Mouse (Mus musculus): ENCODE results near the gene Prkcsh. TPM values are rescaled to one million over a fixed set of nuclear protein-coding genes. Genes with fewer than 3 reads are reported as not detected.

Prkcsh gene
- polyA plus RNA-seq, 1 experiment from 2014 or later, result 99.3 TPM

GRCm38 (mm10) chr9:21988421-21989101, 14.0 kb upstream of the Prkcsh start:
- H3K9ac ChIP-seq (replicated peaks), result peak overlapping the region; percentile 54; the same call in 1 of the 2 replicates
- H3K4me1 ChIP-seq (replicated peaks), result peaks cover 34% of the 10 kb centered on the region
- peaks cover 81% of the 10 kb centered on the region for H3K27me3 ChIP-seq
- peak; percentile 37 for ATAC-seq
- 1% methylated on average over 31 of the region's 32 CpGs for WGBS
- no peaks in the 10 kb centered on the region for H3K9me3 ChIP-seq
- H3K4me3 ChIP-seq (replicated peaks), result peak overlapping the region; percentile 36
- no peaks in the 10 kb centered on the region; the same call in 1 of the 2 replicates for H3K36me3 ChIP-seq
- H3K27ac ChIP-seq, result no peak overlapping the region
- H3K4me2 ChIP-seq (replicated peaks), result peak overlapping the region; percentile 60

- under 1% methylated on average over 42 of the region's 42 CpGs for WGBS
- Histone ChIP-seq H3K4me2 (replicated peaks) (peak within 1 kb of the TSS; percentile 60), H3K4me3 (replicated peaks) (peak within 1 kb of the TSS; percentile 36), H3K36me3 (no peaks in the 10 kb centered on the region; the same call in 1 of the 2 replicates), H3K27ac (no peak within 1 kb of the TSS), H3K9ac (replicated peaks) (peak within 1 kb of the TSS; percentile 54), H3K27me3 (peaks cover 79% of the 10 kb centered on the region), H3K9me3 (no peaks in the 10 kb centered on the region), H3K4me1 (replicated peaks) (peaks cover 28% of the 10 kb centered on the region)
- no peak for ATAC-seq
Observed at GRCm38 (mm10) chr9:21989230-21990110, 13.1 kb upstream of the Prkcsh start, which contains the start of gene Rgl3. Gene Rgl3 (minus strand): TSS chr9:21989446.

GRCm38 (mm10) chr9:21992227-21992626, 10.4 kb upstream of the Prkcsh start:
- no peak overlapping the region for H3K4me3 ChIP-seq (replicated peaks)
- 83% methylated on average over 4 of the region's 4 CpGs for WGBS
- no peak overlapping the region for H3K4me2 ChIP-seq (replicated peaks)
- no peak for ATAC-seq
- no peaks in the 10 kb centered on the region; the same call in 1 of the 2 replicates for H3K36me3 ChIP-seq
- no peak overlapping the region for H3K9ac ChIP-seq (replicated peaks)
- H3K4me1 ChIP-seq (replicated peaks), result peaks cover 28% of the 10 kb centered on the region
- H3K9me3 ChIP-seq, result no peaks in the 10 kb centered on the region
- H3K27me3 ChIP-seq, result peaks cover 59% of the 10 kb centered on the region
- no peak overlapping the region for H3K27ac ChIP-seq

GRCm38 (mm10) chr9:21996178-21996867, 6.3 kb upstream of the Prkcsh start:
- H3K4me3 ChIP-seq (replicated peaks), result no peak overlapping the region
- H3K4me2 ChIP-seq (replicated peaks), result no peak overlapping the region
- H3K27ac ChIP-seq, result no peak overlapping the region
- H3K27me3 ChIP-seq, result peaks cover 18% of the 10 kb centered on the region
- H3K9me3 ChIP-seq, result no peaks in the 10 kb centered on the region
- H3K9ac ChIP-seq (replicated peaks), result no peak overlapping the region
- H3K4me1 ChIP-seq (replicated peaks), result peaks cover 1% of the 10 kb centered on the region; the same call in 1 of the 2 replicates
- no peaks in the 10 kb centered on the region; the same call in 1 of the 2 replicates for H3K36me3 ChIP-seq
- 94% methylated on average over 3 of the region's 3 CpGs for WGBS
- ATAC-seq, result no peak

GRCm38 (mm10) chr9:22000296-22000695, 2.3 kb upstream of the Prkcsh start:
- H3K27me3 ChIP-seq, result no peaks in the 10 kb centered on the region
- no peak overlapping the region for H3K27ac ChIP-seq
- H3K4me1 ChIP-seq (replicated peaks), result peaks cover 30% of the 10 kb centered on the region
- no peak overlapping the region for H3K9ac ChIP-seq (replicated peaks)
- H3K4me3 ChIP-seq (replicated peaks), result no peak overlapping the region
- whole genome bisulfite sequencing, result 89% methylated on average over 6 of the region's 6 CpGs
- no peaks in the 10 kb centered on the region for H3K9me3 ChIP-seq
- H3K4me2 ChIP-seq (replicated peaks), result no peak overlapping the region
- ATAC-seq, result no peak
- peaks cover 14% of the 10 kb centered on the region for H3K36me3 ChIP-seq

GRCm38 (mm10) chr9:22001633-22002032, 973 bp upstream of the Prkcsh start:
- Histone ChIP-seq H3K9me3 (no peaks in the 10 kb centered on the region), H3K36me3 (peaks cover 27% of the 10 kb centered on the region), H3K4me1 (replicated peaks) (peaks cover 43% of the 10 kb centered on the region), H3K27ac (peak overlapping the region; percentile 80; the same call in 1 of the 2 replicates), H3K27me3 (no peaks in the 10 kb centered on the region), H3K9ac (replicated peaks) (no peak overlapping the region), H3K4me2 (replicated peaks) (peak overlapping the region; percentile 63), H3K4me3 (replicated peaks) (peak overlapping the region; percentile 35; the same call in 1 of the 2 replicates)
- WGBS, result 82% methylated on average over 4 of the region's 4 CpGs
- no peak for ATAC-seq

GRCm38 (mm10) chr9:22003163-22003554, 553 bp downstream of the Prkcsh start:
- H3K4me3 ChIP-seq (replicated peaks), result peak overlapping the region; percentile 85
- under 1% methylated on average over 18 of the region's 18 CpGs for WGBS
- H3K9me3 ChIP-seq, result no peaks in the 10 kb centered on the region
- H3K4me2 ChIP-seq (replicated peaks), result peak overlapping the region; percentile 94
- peaks cover 43% of the 10 kb centered on the region for H3K4me1 ChIP-seq (replicated peaks)
- H3K9ac ChIP-seq (replicated peaks), result peak overlapping the region; percentile 83
- ATAC-seq, result peak; percentile 19
- H3K27me3 ChIP-seq, result no peaks in the 10 kb centered on the region
- peaks cover 43% of the 10 kb centered on the region for H3K36me3 ChIP-seq
- peak overlapping the region; percentile 84 for H3K27ac ChIP-seq

GRCm38 (mm10) chr9:22004546-22004945, 1.9 kb downstream of the Prkcsh start:
- ATAC-seq, result no peak
- peaks cover 56% of the 10 kb centered on the region for H3K36me3 ChIP-seq
- H3K4me3 ChIP-seq (replicated peaks), result no peak overlapping the region; the same call in 1 of the 2 replicates
- peak overlapping the region; percentile 94 for H3K4me2 ChIP-seq (replicated peaks)
- H3K9me3 ChIP-seq, result no peaks in the 10 kb centered on the region
- no peak overlapping the region for H3K27ac ChIP-seq
- 0 out of 2 replicates have a peak overlapping the region, but pooled peaks have one; percentile 1 for H3K9ac ChIP-seq (replicated peaks)
- peaks cover 43% of the 10 kb centered on the region for H3K4me1 ChIP-seq (replicated peaks)
- 94% methylated on average over 12 of the region's 12 CpGs for WGBS
- no peaks in the 10 kb centered on the region for H3K27me3 ChIP-seq

GRCm38 (mm10) chr9:22011055-22011454, 8.4 kb downstream of the Prkcsh start:
- Histone ChIP-seq H3K4me2 (replicated peaks) (no peak overlapping the region), H3K27ac (0 out of 2 replicates have a peak overlapping the region, but pooled peaks have one; percentile 2), H3K27me3 (no peaks in the 10 kb centered on the region), H3K9ac (replicated peaks) (no peak overlapping the region), H3K9me3 (no peaks in the 10 kb centered on the region), H3K36me3 (peaks cover 96% of the 10 kb centered on the region), H3K4me1 (replicated peaks) (peaks cover 9% of the 10 kb centered on the region; the same call in 1 of the 2 replicates), H3K4me3 (replicated peaks) (no peak overlapping the region)
- 92% methylated on average over 5 of the region's 5 CpGs for WGBS
- peak; percentile 31; the same call in 1 of the 2 replicates for ATAC-seq

- peak; percentile 18 for ATAC-seq
- Histone ChIP-seq H3K9me3 (no peaks in the 10 kb centered on the region), H3K27me3 (no peaks in the 10 kb centered on the region), H3K4me3 (replicated peaks) (no peak overlapping the region), H3K4me1 (replicated peaks) (0 out of 2 replicates have a peak, but pooled peaks cover 6% of the 10 kb centered on the region), H3K27ac (no peak overlapping the region), H3K36me3 (peaks cover 93% of the 10 kb centered on the region), H3K4me2 (replicated peaks) (no peak overlapping the region), H3K9ac (replicated peaks) (no peak overlapping the region)
- 92% methylated on average over 13 of the region's 13 CpGs for WGBS
Observed at GRCm38 (mm10) chr9:22012731-22013130, 10.1 kb downstream of the Prkcsh start.

- H3K4me3 ChIP-seq (replicated peaks), result no peak overlapping the region
- H3K4me1 ChIP-seq (replicated peaks), result 0 out of 2 replicates have a peak, but pooled peaks cover 2% of the 10 kb centered on the region
- no peaks in the 10 kb centered on the region for H3K27me3 ChIP-seq
- peaks cover 85% of the 10 kb centered on the region for H3K36me3 ChIP-seq
- ATAC-seq, result no peak
- no peak overlapping the region for H3K9ac ChIP-seq (replicated peaks)
- no peaks in the 10 kb centered on the region for H3K9me3 ChIP-seq
- H3K27ac ChIP-seq, result peak overlapping the region; percentile 39; the same call in 1 of the 2 replicates
- H3K4me2 ChIP-seq (replicated peaks), result no peak overlapping the region
- 69% methylated on average over 10 of the region's 10 CpGs for WGBS
Observed at GRCm38 (mm10) chr9:22016245-22016644, 13.6 kb downstream of the Prkcsh start.

All from midbrain, embryonic 13.5 days (tissue).